7 mouse cellular contexts compared by ENCODE assay signal in the genomic region with DNA sequence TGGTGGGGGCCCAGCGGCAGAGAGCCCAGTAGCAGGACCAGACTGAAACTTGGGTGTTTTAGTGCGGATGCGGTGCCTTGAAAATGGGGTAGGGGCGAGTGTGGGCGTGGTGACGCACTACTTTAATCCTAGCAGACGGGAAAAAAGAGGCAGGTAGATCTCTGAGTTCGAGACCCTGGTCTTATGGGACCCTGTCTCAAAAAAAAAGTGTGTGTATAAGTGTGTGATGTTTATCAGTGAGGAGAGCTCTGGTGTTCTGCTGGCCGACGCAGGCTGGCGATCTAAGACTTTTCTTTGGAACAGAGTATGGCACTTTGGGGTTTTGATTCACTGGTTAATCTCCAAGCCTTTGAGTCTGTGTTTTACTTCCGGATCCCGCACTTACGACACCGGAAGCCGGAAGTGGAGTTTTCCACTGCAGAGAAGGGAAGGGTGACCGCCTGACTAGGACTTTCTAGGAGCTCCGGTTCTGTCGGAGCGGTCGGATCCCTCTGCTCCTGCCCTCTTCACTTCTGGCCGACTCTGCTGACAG. TPM values are rescaled to one million over a fixed set of nuclear protein-coding genes. Genes with fewer than 3 reads are reported as not detected.
DNase-seq lines count a peak whose midpoint lies in the region; ATAC-seq and TF ChIP-seq lines count a peak whose summit lies in the region.

No protein-coding gene starts in this region.

- no peaks in the 10 kb centered on the region for H3K27me3 ChIP-seq in embryonic facial prominence, embryonic 11.5 days (ENCODE audit: control insufficient read depth, insufficient read depth, low read length)
- H3K27me3 ChIP-seq in limb, embryonic 10.5 days (ENCODE audit: low read depth, poor library complexity, severe bottlenecking): peaks cover 6% of the 10 kb centered on the region; the same call in 1 of the 2 replicates
- H3K27me3 ChIP-seq in midbrain, embryonic 12.5 days: no peaks in the 10 kb centered on the region
- no peaks in the 10 kb centered on the region for H3K27me3 ChIP-seq in small intestine, adult 2 months (ENCODE audit: control insufficient read depth, insufficient read depth, low read length)

- H3K36me3 ChIP-seq in embryonic facial prominence, embryonic 11.5 days (replicated peaks; ENCODE audit: control insufficient read depth, insufficient read depth, low read depth, low read length): no peaks in the 10 kb centered on the region
- H3K36me3 ChIP-seq in limb, embryonic 10.5 days: peaks cover 16% of the 10 kb centered on the region
- peaks cover 5% of the 10 kb centered on the region; the same call in 1 of the 2 replicates for H3K36me3 ChIP-seq in midbrain, embryonic 12.5 days
- peaks cover 9% of the 10 kb centered on the region; the same call in 1 of the 2 replicates for H3K36me3 ChIP-seq in small intestine, adult 2 months (ENCODE audit: control insufficient read depth, insufficient read depth, low read length)

- peak overlapping the region; percentile 41 for H3K4me2 ChIP-seq in embryonic facial prominence, embryonic 11.5 days (ENCODE audit: low read depth, low read length)
- H3K4me2 ChIP-seq in midbrain, embryonic 12.5 days (replicated peaks): peak overlapping the region; percentile 57

- WGBS in embryonic facial prominence, embryonic 11.5 days: 17% methylated on average over 22 of the region's 22 CpGs
- WGBS in limb, embryonic 10.5 days: 11% methylated on average over 22 of the region's 22 CpGs
- WGBS in midbrain, embryonic 12.5 days: 29% methylated on average over 22 of the region's 22 CpGs
- 16% methylated on average over 22 of the region's 22 CpGs for WGBS in small intestine, adult 2 months

- peak; percentile 84 for DNase-seq in adrenal gland, postnatal 10 days
- peak; percentile 86 for DNase-seq in embryonic facial prominence, embryonic 11.5 days (ENCODE audit: low spot score)
- peak; percentile 88 for DNase-seq in heart, adult 18-20 months
- peak; percentile 79 for DNase-seq in kidney, adult 18-20 months
- peak; percentile 76 for DNase-seq in limb, embryonic 10.5 days (ENCODE audit: low spot score)

- TF ChIP-seq CTCF in small intestine, adult 2 months (IDR thresholded peaks at IDR 0.05; ENCODE audit: extremely low read depth, insufficient read length, insufficient replicate concordance, low read depth, low read length): no peak

- peak overlapping the region; percentile 59 for H3K9ac ChIP-seq in embryonic facial prominence, embryonic 11.5 days (replicated peaks; ENCODE audit: low read length)
- peak overlapping the region; percentile 60; the same call in 1 of the 2 replicates for H3K9ac ChIP-seq in midbrain, embryonic 12.5 days (replicated peaks)

- ATAC-seq in embryonic facial prominence, embryonic 11.5 days (replicated peaks; ENCODE audit: insufficient number of reproducible peaks, low FRiP score, low TSS enrichment, low read depth): peak; percentile 55
- ATAC-seq in midbrain, embryonic 12.5 days (ENCODE audit: low FRiP score, low read depth): peak; percentile 57

- H3K9me3 ChIP-seq in embryonic facial prominence, embryonic 11.5 days (replicated peaks; ENCODE audit: control insufficient read depth, low read length): no peaks in the 10 kb centered on the region
- H3K9me3 ChIP-seq in limb, embryonic 10.5 days (replicated peaks): no peaks in the 10 kb centered on the region
- H3K9me3 ChIP-seq in midbrain, embryonic 12.5 days: no peaks in the 10 kb centered on the region

- peak overlapping the region; percentile 43 for H3K4me3 ChIP-seq in embryonic facial prominence, embryonic 11.5 days (ENCODE audit: low read depth, low read length)
- H3K4me3 ChIP-seq in limb, embryonic 10.5 days: peak overlapping the region; percentile 61
- peak overlapping the region; percentile 55 for H3K4me3 ChIP-seq in midbrain, embryonic 12.5 days
- H3K4me3 ChIP-seq in small intestine, adult 2 months (ENCODE audit: low read depth, low read length): peak overlapping the region; percentile 92

- H3K27ac ChIP-seq in embryonic facial prominence, embryonic 11.5 days (replicated peaks; ENCODE audit: low read depth, low read length): peak overlapping the region; percentile 56
- peak overlapping the region; percentile 84 for H3K27ac ChIP-seq in limb, embryonic 10.5 days
- peak overlapping the region; percentile 80 for H3K27ac ChIP-seq in midbrain, embryonic 12.5 days (replicated peaks)
- peak overlapping the region; percentile 97 for H3K27ac ChIP-seq in small intestine, adult 2 months (ENCODE audit: insufficient read depth, low read depth, low read length)

- TF ChIP-seq POLR2A in small intestine, adult 2 months (IDR thresholded peaks at IDR 0.05; ENCODE audit: low read depth, low read length): peak; percentile 72; the same call in 1 of the 2 replicates

- no peaks in the 10 kb centered on the region for H3K4me1 ChIP-seq in embryonic facial prominence, embryonic 11.5 days (ENCODE audit: control insufficient read depth, insufficient read depth, low read length)
- H3K4me1 ChIP-seq in limb, embryonic 10.5 days: no peaks in the 10 kb centered on the region; the same call in 1 of the 2 replicates
- H3K4me1 ChIP-seq in midbrain, embryonic 12.5 days: peaks cover 5% of the 10 kb centered on the region; the same call in 1 of the 2 replicates
- peaks cover 19% of the 10 kb centered on the region; the same call in 1 of the 2 replicates for H3K4me1 ChIP-seq in small intestine, adult 2 months (ENCODE audit: control insufficient read depth, insufficient read depth, insufficient read length, low read length)

RNA-seq across cellular contexts. Expression of a gene that starts 0.4 kb away (rescaled TPM):
- 10 to 100 TPM; 75.5 to 83.1 TPM for total RNA-seq in adrenal gland, postnatal 10 days (2021)
- polyA plus RNA-seq in embryonic facial prominence, embryonic 11.5 days (2014; fragmentation: Nextera tagmentation; extraction: Ambion mirVana): 54.2 and 59.2 TPM in 2 replicates
- total RNA-seq in heart, adult 18-20 months (2021): 10 to 100 TPM in 1 of 2 experiments, 1 to 10 TPM in 1; 5.8 to 10.6 TPM
- polyA plus RNA-seq in limb, embryonic 10.5 days (2016; fragmentation: Nextera tagmentation; extraction: Ambion mirVana): 53.8 and 54.9 TPM in 2 replicates
- polyA plus RNA-seq in midbrain, embryonic 12.5 days (2016; fragmentation: Nextera tagmentation; extraction: Ambion mirVana): 53.6 and 54.1 TPM in 2 replicates
- polyA plus RNA-seq in small intestine, adult 2 months (2012; rRNA removed): 20.3 and 31.0 TPM in 2 replicates

RNA-seq across cellular contexts. Expression of a gene that starts 36.3 kb away (rescaled TPM):
- total RNA-seq in adrenal gland, postnatal 10 days (2021): 10 to 100 TPM; 49.7 to 59.3 TPM
- polyA plus RNA-seq in embryonic facial prominence, embryonic 11.5 days (2014; fragmentation: Nextera tagmentation; extraction: Ambion mirVana): 22.0 and 22.2 TPM in 2 replicates
- 10 to 100 TPM; 44.7 to 51.0 TPM for total RNA-seq in heart, adult 18-20 months (2021)
- polyA plus RNA-seq in limb, embryonic 10.5 days (2016; fragmentation: Nextera tagmentation; extraction: Ambion mirVana): 16.7 and 17.8 TPM in 2 replicates
- polyA plus RNA-seq in midbrain, embryonic 12.5 days (2016; fragmentation: Nextera tagmentation; extraction: Ambion mirVana): 23.2 and 24.4 TPM in 2 replicates
- 6.2 and 8.7 TPM in 2 replicates for polyA plus RNA-seq in small intestine, adult 2 months (2012; rRNA removed)

RNA-seq across cellular contexts. Expression of a gene that starts 36.3 kb away (rescaled TPM):
- total RNA-seq in adrenal gland, postnatal 10 days (2021): 10 to 100 TPM; 23.6 to 26.0 TPM
- polyA plus RNA-seq in embryonic facial prominence, embryonic 11.5 days (2014; fragmentation: Nextera tagmentation; extraction: Ambion mirVana): 26.7 and 27.6 TPM in 2 replicates
- total RNA-seq in heart, adult 18-20 months (2021): 10 to 100 TPM; 19.2 to 20.7 TPM
- 24.0 and 28.4 TPM in 2 replicates for polyA plus RNA-seq in limb, embryonic 10.5 days (2016; fragmentation: Nextera tagmentation; extraction: Ambion mirVana)
- polyA plus RNA-seq in midbrain, embryonic 12.5 days (2016; fragmentation: Nextera tagmentation; extraction: Ambion mirVana): 30.5 and 33.2 TPM in 2 replicates
- polyA plus RNA-seq in small intestine, adult 2 months (2012; rRNA removed): 15.4 and 27.3 TPM in 2 replicates

RNA-seq across cellular contexts. Expression of a gene that starts 51.8 kb away (rescaled TPM):
- total RNA-seq in adrenal gland, postnatal 10 days (2021): not detected
- polyA plus RNA-seq in embryonic facial prominence, embryonic 11.5 days (2014; fragmentation: Nextera tagmentation; extraction: Ambion mirVana): not detected in 2 replicates
- not detected for total RNA-seq in heart, adult 18-20 months (2021)
- not detected in 2 replicates for polyA plus RNA-seq in limb, embryonic 10.5 days (2016; fragmentation: Nextera tagmentation; extraction: Ambion mirVana)
- polyA plus RNA-seq in midbrain, embryonic 12.5 days (2016; fragmentation: Nextera tagmentation; extraction: Ambion mirVana): not detected in 2 replicates
- polyA plus RNA-seq in small intestine, adult 2 months (2012; rRNA removed): not detected in 2 replicates

RNA-seq across cellular contexts. Expression of a gene that starts 56.2 kb away (rescaled TPM):
- total RNA-seq in adrenal gland, postnatal 10 days (2021): 10 to 100 TPM; 12.4 to 15.9 TPM
- polyA plus RNA-seq in embryonic facial prominence, embryonic 11.5 days (2014; fragmentation: Nextera tagmentation; extraction: Ambion mirVana): 11.4 and 13.6 TPM in 2 replicates
- total RNA-seq in heart, adult 18-20 months (2021): 1 to 10 TPM; 4.5 to 5.1 TPM
- 12.2 and 13.2 TPM in 2 replicates for polyA plus RNA-seq in limb, embryonic 10.5 days (2016; fragmentation: Nextera tagmentation; extraction: Ambion mirVana)
- 8.8 and 9.0 TPM in 2 replicates for polyA plus RNA-seq in midbrain, embryonic 12.5 days (2016; fragmentation: Nextera tagmentation; extraction: Ambion mirVana)
- polyA plus RNA-seq in small intestine, adult 2 months (2012; rRNA removed): 9.1 and 20.9 TPM in 2 replicates

Comparison
In these comparisons a context has a peak if more than half of its experiments do, and no peak if none do; other contexts are left out.
1. Peak in every context shown above with its lines: DNase-seq, ATAC-seq, H3K4me3 ChIP-seq and H3K27ac ChIP-seq.